ENCODE assay signal across 1 mouse cellular context in genomic region chr15:63997705-63998409, GRCm38 (mm10).
TF ChIP-seq lines count a peak whose summit lies in the region.

No protein-coding gene starts in this region.

TF ChIP-seq in CH12.LX, 34 proteins besides CTCF, POLR2A, EP300 and RAD21 (continued from another document):
- TF ChIP-seq MAZ (IDR thresholded peaks at IDR 0.05; ENCODE audit: low read depth, low read length) (peak; percentile 71; the same call in 1 of the 2 replicates), KAT2A (IDR thresholded peaks at IDR 0.05; ENCODE audit: insufficient replicate concordance, low read length) (0 out of 2 replicates have a peak, but pooled peaks have one; percentile 9), USF2 (conservative IDR thresholded peaks at IDR 0.05; ENCODE audit: low read depth, low read length) (no peak), MXI1 (IDR thresholded peaks at IDR 0.05; ENCODE audit: low read depth, low read length) (peak; percentile 83), ZKSCAN1 (IDR thresholded peaks at IDR 0.05; ENCODE audit: borderline replicate concordance, low read depth, low read length) (no peak), NELFE (IDR thresholded peaks at IDR 0.05; ENCODE audit: low read depth, low read length) (peak; percentile 76), CHD1 (IDR thresholded peaks at IDR 0.05; ENCODE audit: low read depth, low read length) (no peak), USF1 (IDR thresholded peaks at IDR 0.05; ENCODE audit: low read depth, low read length) (peak; percentile 10; the same call in 1 of the 2 replicates), PAX5 (IDR thresholded peaks at IDR 0.05; ENCODE audit: low read length) (no peak), RCOR1 (conservative IDR thresholded peaks at IDR 0.05; ENCODE audit: low read depth, low read length) (no peak), HCFC1 (IDR thresholded peaks at IDR 0.05; ENCODE audit: low read depth, low read length) (peak; percentile 78), ZC3H11A (IDR thresholded peaks at IDR 0.05; ENCODE audit: low read depth, low read length) (no peak), IRF4 (IDR thresholded peaks at IDR 0.05; ENCODE audit: low read depth, low read length) (peak; percentile 58; the same call in 1 of the 2 replicates), MAFK (IDR thresholded peaks at IDR 0.05; ENCODE audit: insufficient replicate concordance, low read length) (no peak)
